Mouse (Mus musculus) CH12F3 (cell line): Measurements from ENCODE around the gene Ccdc174.

Experiments used
- in situ Hi-C: fragments of 300-500 bp; cut with MboI; formaldehyde crosslinking; loops from 2 replicates; pipeline ENCODE4 v1.14.3; 2020; ENCODE audit warnings: low sequenced_read_pairs

Gene Ccdc174

GRCm38 (mm10) chr6:91877885-91878651, at the start of gene Ccdc174:
Ccdc174 (plus strand) TSS chr6:91878053.
- in situ Hi-C loops = loop anchor here (25.0 kb wide), 1 partner anchor 309 kb away; the partner anchor contains the start of gene Mrps25

- in situ Hi-C loops = no loop called here
Measured at GRCm38 (mm10) chr6:91832863-91833440, 44.9 kb upstream of the Ccdc174 start.

- in situ Hi-C loops = no loop called here
Measured at GRCm38 (mm10) chr6:91839010-91839871, 38.6 kb upstream of the Ccdc174 start.

GRCm38 (mm10) chr6:91842897-91843627, 34.8 kb upstream of the Ccdc174 start:
- in situ Hi-C loops = no loop called here

- in situ Hi-C loops = no loop called here
Measured at GRCm38 (mm10) chr6:91843628-91844153, 34.2 kb upstream of the Ccdc174 start.

GRCm38 (mm10) chr6:91852550-91852949, 25.3 kb upstream of the Ccdc174 start:
- in situ Hi-C loops = no loop called here

- in situ Hi-C loops = no loop called here
Measured at GRCm38 (mm10) chr6:91858339-91858738, 19.5 kb upstream of the Ccdc174 start.

- in situ Hi-C loops = no loop called here
Measured at GRCm38 (mm10) chr6:91862848-91863247, 15.0 kb upstream of the Ccdc174 start.

- in situ Hi-C loops = no loop called here
Measured at GRCm38 (mm10) chr6:91864595-91864994, 13.3 kb upstream of the Ccdc174 start.

- in situ Hi-C loops = no loop called here
Measured at GRCm38 (mm10) chr6:91865601-91866000, 12.3 kb upstream of the Ccdc174 start.

- in situ Hi-C loops = no loop called here
Measured at GRCm38 (mm10) chr6:91868091-91868490, 9.8 kb upstream of the Ccdc174 start.

GRCm38 (mm10) chr6:91872781-91873180, 5.1 kb upstream of the Ccdc174 start:
- in situ Hi-C loops = no loop called here

- in situ Hi-C loops = loop anchor here (25.0 kb wide), 1 partner anchor 303 kb away; the partner anchor contains the start of gene Mrps25
Measured at GRCm38 (mm10) chr6:91883859-91884258, 6.0 kb downstream of the Ccdc174 start.

GRCm38 (mm10) chr6:91889255-91889906, 11.5 kb downstream of the Ccdc174 start:
- in situ Hi-C loops = loop anchor here (25.0 kb wide), 1 partner anchor 298 kb away; the partner anchor contains the start of gene Mrps25

- in situ Hi-C loops = loop anchor here (25.0 kb wide), 1 partner anchor 297 kb away; the partner anchor contains the start of gene Mrps25
Measured at GRCm38 (mm10) chr6:91890615-91891014, 12.8 kb downstream of the Ccdc174 start.

- in situ Hi-C loops = loop anchor here (25.0 kb wide), 1 partner anchor 296 kb away; the partner anchor contains the start of gene Mrps25
Measured at GRCm38 (mm10) chr6:91891776-91892175, 13.9 kb downstream of the Ccdc174 start.

GRCm38 (mm10) chr6:91896783-91897182, 18.9 kb downstream of the Ccdc174 start:
- in situ Hi-C loops = loop anchor here (25.0 kb wide), 1 partner anchor 291 kb away; the partner anchor contains the start of gene Mrps25

- in situ Hi-C loops = loop anchor here (10.0 kb wide), 1 partner anchor 163 kb away; no protein-coding TSS in a partner anchor
Measured at GRCm38 (mm10) chr6:91901505-91901904, 23.7 kb downstream of the Ccdc174 start.

GRCm38 (mm10) chr6:91902509-91902908, 24.7 kb downstream of the Ccdc174 start, which contains the start of gene 4930590J08Rik:
4930590J08Rik (plus strand) TSS chr6:91902809.
- in situ Hi-C loops = loop anchor here (10.0 kb wide), 1 partner anchor 162 kb away; no protein-coding TSS in a partner anchor
